ENCODE assay signal across 8 mouse cellular contexts in the genomic region with DNA sequence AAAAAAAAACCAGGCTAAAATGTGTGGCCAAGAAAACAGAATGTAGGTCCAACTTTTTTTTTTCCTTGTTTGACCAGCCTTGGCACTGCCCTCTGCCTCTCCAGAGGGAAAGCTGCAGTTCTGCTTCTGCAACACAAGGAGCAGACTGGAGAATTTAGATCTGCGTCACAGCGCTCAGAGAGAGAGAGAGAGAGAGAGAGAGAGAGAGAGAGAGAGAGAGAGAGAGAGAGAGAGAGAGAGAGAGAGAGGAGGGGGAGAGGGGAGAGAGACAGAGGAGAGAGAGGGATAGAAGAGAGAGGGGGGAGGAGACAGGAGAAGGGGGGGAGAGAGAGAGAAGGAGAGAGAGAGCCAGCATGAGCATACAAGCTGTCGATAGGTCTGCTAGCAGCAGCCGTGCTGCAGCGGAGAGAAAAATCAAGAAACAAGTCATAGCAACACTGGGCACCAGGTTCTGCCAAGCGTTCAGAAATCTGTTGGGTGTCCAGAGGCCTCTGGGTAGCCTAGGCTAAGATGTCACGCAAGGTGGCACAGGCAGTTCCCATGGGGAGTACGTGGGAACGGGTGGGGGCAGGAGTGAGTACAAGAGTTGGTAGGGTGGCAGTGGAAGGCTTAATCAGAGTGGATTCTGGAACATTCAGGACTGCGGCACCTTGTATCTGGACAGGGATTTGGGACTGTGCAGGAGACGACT.
DNase-seq lines count a peak whose midpoint lies in the region; ATAC-seq and TF ChIP-seq lines count a peak whose summit lies in the region.

No protein-coding gene starts in this region.

- peak overlapping the region; percentile 43 for H3K9ac ChIP-seq in forebrain, embryonic 16.5 days (replicated peaks; ENCODE audit: low read depth, low read length)
- peak overlapping the region; percentile 44; the same call in 1 of the 2 replicates for H3K9ac ChIP-seq in hindbrain, embryonic 14.5 days
- peak overlapping the region; percentile 42 for H3K9ac ChIP-seq in midbrain, postnatal 0 days (replicated peaks; ENCODE audit: low read length, poor library complexity, severe bottlenecking)

- ATAC-seq in forebrain, embryonic 16.5 days = peak; percentile 86
- peak; percentile 80 for ATAC-seq in hindbrain, embryonic 14.5 days (ENCODE audit: low FRiP score)
- ATAC-seq in midbrain, postnatal 0 days (ENCODE audit: low FRiP score) = peak; percentile 88

- H3K4me1 ChIP-seq in forebrain, embryonic 16.5 days (replicated peaks; ENCODE audit: control insufficient read depth, insufficient read depth, low read length) = peaks cover 6% of the 10 kb centered on the region
- H3K4me1 ChIP-seq in hindbrain, embryonic 14.5 days (replicated peaks; ENCODE audit: control insufficient read depth, insufficient read depth, low read length) = peaks cover 5% of the 10 kb centered on the region; the same call in 1 of the 2 replicates
- no peaks in the 10 kb centered on the region for H3K4me1 ChIP-seq in midbrain, postnatal 0 days (ENCODE audit: insufficient read depth, low read length)

- H3K27me3 ChIP-seq in forebrain, embryonic 16.5 days (replicated peaks; ENCODE audit: control insufficient read depth, insufficient read depth, low read length) = no peaks in the 10 kb centered on the region
- H3K27me3 ChIP-seq in hindbrain, embryonic 14.5 days (ENCODE audit: control insufficient read depth, insufficient read depth, low read length) = no peaks in the 10 kb centered on the region
- no peaks in the 10 kb centered on the region for H3K27me3 ChIP-seq in midbrain, postnatal 0 days (ENCODE audit: insufficient read depth, low read length)

- WGBS in forebrain, embryonic 16.5 days = 50% methylated on average over 11 of the region's 11 CpGs
- 61% methylated on average over 11 of the region's 11 CpGs for WGBS in hindbrain, embryonic 14.5 days
- WGBS in midbrain, postnatal 0 days = 48% methylated on average over 11 of the region's 11 CpGs

- peak; percentile 69 for TF ChIP-seq CTCF in midbrain, postnatal 0 days (IDR thresholded peaks at IDR 0.05)

- no peaks in the 10 kb centered on the region for H3K36me3 ChIP-seq in forebrain, embryonic 16.5 days (ENCODE audit: control insufficient read depth, insufficient read depth)
- no peaks in the 10 kb centered on the region for H3K36me3 ChIP-seq in hindbrain, embryonic 14.5 days (replicated peaks; ENCODE audit: control insufficient read depth, insufficient read depth)
- H3K36me3 ChIP-seq in midbrain, postnatal 0 days (ENCODE audit: insufficient read depth, low read length) = no peaks in the 10 kb centered on the region

- H3K4me3 ChIP-seq in forebrain, embryonic 16.5 days (replicated peaks; ENCODE audit: low read length) = peak overlapping the region; percentile 29
- no peak overlapping the region; the same call in 1 of the 2 replicates for H3K4me3 ChIP-seq in hindbrain, embryonic 14.5 days (replicated peaks; ENCODE audit: low read length)
- peak overlapping the region; percentile 30 for H3K4me3 ChIP-seq in midbrain, postnatal 0 days (ENCODE audit: low read depth, low read length)

- peak overlapping the region; percentile 64 for H3K27ac ChIP-seq in forebrain, embryonic 16.5 days (ENCODE audit: low read length)
- peak overlapping the region; percentile 47; the same call in 1 of the 2 replicates for H3K27ac ChIP-seq in hindbrain, embryonic 14.5 days
- H3K27ac ChIP-seq in midbrain, postnatal 0 days (ENCODE audit: low read depth, low read length) = peak overlapping the region; percentile 75

- peak overlapping the region; percentile 48 for H3K4me2 ChIP-seq in forebrain, embryonic 16.5 days (ENCODE audit: low read length)
- peak overlapping the region; percentile 42 for H3K4me2 ChIP-seq in hindbrain, embryonic 14.5 days (replicated peaks)
- H3K4me2 ChIP-seq in midbrain, postnatal 0 days (ENCODE audit: low read depth, low read length, poor library complexity, severe bottlenecking) = peak overlapping the region; percentile 64

- no peaks in the 10 kb centered on the region for H3K9me3 ChIP-seq in forebrain, embryonic 16.5 days (ENCODE audit: control insufficient read depth, low read length)
- H3K9me3 ChIP-seq in hindbrain, embryonic 14.5 days (ENCODE audit: control insufficient read depth, low read length) = no peaks in the 10 kb centered on the region
- no peaks in the 10 kb centered on the region for H3K9me3 ChIP-seq in midbrain, postnatal 0 days (ENCODE audit: low read length)

- peak; percentile 77 for DNase-seq in MN1 (ENCODE audit: low spot score)
- DNase-seq in adrenal gland, postnatal 36 days = peak; percentile 59 to 71
- DNase-seq in hindbrain, embryonic 14.5 days (ENCODE audit: low spot score) = peak; percentile 51
- DNase-seq in layer of hippocampus, postnatal 14 days (ENCODE audit: low spot score in 2 of 2) = peak; percentile 73 to 76
- peak; percentile 89 for DNase-seq in midbrain, postnatal 0 days (ENCODE audit: low spot score)
- peak; percentile 42 for DNase-seq in testis, postnatal 14 days (ENCODE audit: low spot score)
- DNase-seq in spleen, postnatal 36 days (ENCODE audit: low spot score in 2 of 2) = no peak

Comparison
In these comparisons a context has a peak if more than half of its experiments do, and no peak if none do; other contexts are left out.
1. DNase-seq: peak in MN1 (single experiment), adrenal gland, postnatal 36 days (2 of 2), hindbrain, embryonic 14.5 days (single experiment), layer of hippocampus, postnatal 14 days (2 of 2), midbrain, postnatal 0 days (single experiment) and testis, postnatal 14 days (single experiment); none in spleen, postnatal 36 days (0 of 2).
2. Peak in every context shown above with its lines, with median percentiles within 50 percentile points of each other: ATAC-seq, H3K27ac ChIP-seq, H3K4me2 ChIP-seq and H3K9ac ChIP-seq.